Mouse (Mus musculus): ENCODE measurements around the gene Npas3. TPM values are rescaled to one million over a fixed set of nuclear protein-coding genes. Genes with fewer than 3 reads are reported as not detected.

Gene Npas3
- polyA plus RNA-seq, 1 experiment from 2014 or later, result 1.3 TPM

- no peak for ATAC-seq (replicated peaks; ENCODE audit: insufficient number of reproducible peaks, low FRiP score, low TSS enrichment)
- no peak overlapping the region for H3K4me3 ChIP-seq (ENCODE audit: low read depth, low read length)
- H3K9me3 ChIP-seq (replicated peaks; ENCODE audit: control insufficient read depth, low read length), result no peaks in the 10 kb centered on the region
- no peak overlapping the region for H3K9ac ChIP-seq (ENCODE audit: low read depth, low read length)
- WGBS (ENCODE audit: insufficient replicate concordance), result 78% methylated on average over 9 of the region's 9 CpGs
- H3K36me3 ChIP-seq (ENCODE audit: control insufficient read depth, insufficient read depth, low read length), result no peaks in the 10 kb centered on the region
- no peaks in the 10 kb centered on the region; the same call in 1 of the 2 replicates for H3K4me1 ChIP-seq (ENCODE audit: control insufficient read depth, insufficient read depth, low read length)
- H3K27me3 ChIP-seq (ENCODE audit: control insufficient read depth, insufficient read depth, low read length), result no peaks in the 10 kb centered on the region
- H3K4me2 ChIP-seq, result no peak overlapping the region
- no peak overlapping the region for H3K27ac ChIP-seq (ENCODE audit: low read depth, low read length)
These were observed 82.9 kb downstream of the Npas3 start for GRCm38 (mm10) chr12:53331391-53331790.

GRCm38 (mm10) chr12:53331800-53332199 is 83.3 kb downstream of the Npas3 start:
- no peaks in the 10 kb centered on the region for H3K9me3 ChIP-seq (replicated peaks; ENCODE audit: control insufficient read depth, low read length)
- 74% methylated on average over 3 of the region's 3 CpGs for WGBS (ENCODE audit: insufficient replicate concordance)

GRCm38 (mm10) chr12:53333251-53333650 is 84.8 kb downstream of the Npas3 start:
- no peak overlapping the region for H3K27ac ChIP-seq (ENCODE audit: low read depth, low read length)
- no peak for ATAC-seq (replicated peaks; ENCODE audit: insufficient number of reproducible peaks, low FRiP score, low TSS enrichment)
- 67% methylated on average over 2 of the region's 2 CpGs for WGBS (ENCODE audit: insufficient replicate concordance)

More at GRCm38 (mm10) chr12:53331800-53332199, 83.3 kb downstream of the Npas3 start:
- no peak overlapping the region for H3K9ac ChIP-seq (ENCODE audit: low read depth, low read length)
- H3K4me2 ChIP-seq, result no peak overlapping the region
- H3K27me3 ChIP-seq (ENCODE audit: control insufficient read depth, insufficient read depth, low read length), result no peaks in the 10 kb centered on the region
- H3K4me3 ChIP-seq (ENCODE audit: low read depth, low read length), result no peak overlapping the region
- no peaks in the 10 kb centered on the region; the same call in 1 of the 2 replicates for H3K4me1 ChIP-seq (ENCODE audit: control insufficient read depth, insufficient read depth, low read length)
- no peaks in the 10 kb centered on the region for H3K36me3 ChIP-seq (ENCODE audit: control insufficient read depth, insufficient read depth, low read length)
- no peak for ATAC-seq (replicated peaks; ENCODE audit: insufficient number of reproducible peaks, low FRiP score, low TSS enrichment)
- H3K27ac ChIP-seq (ENCODE audit: low read depth, low read length), result no peak overlapping the region

GRCm38 (mm10) chr12:53338349-53338948 is 90.0 kb downstream of the Npas3 start:
- H3K27me3 ChIP-seq (ENCODE audit: control insufficient read depth, insufficient read depth, low read length), result no peaks in the 10 kb centered on the region
- peaks cover 6% of the 10 kb centered on the region; the same call in 1 of the 2 replicates for H3K4me1 ChIP-seq (ENCODE audit: control insufficient read depth, insufficient read depth, low read length)
- 51% methylated on average over 14 of the region's 14 CpGs for WGBS (ENCODE audit: insufficient replicate concordance)
- no peak overlapping the region for H3K27ac ChIP-seq (ENCODE audit: low read depth, low read length)
- no peak overlapping the region for H3K4me3 ChIP-seq (ENCODE audit: low read depth, low read length)
- no peak for ATAC-seq (replicated peaks; ENCODE audit: insufficient number of reproducible peaks, low FRiP score, low TSS enrichment)
- no peaks in the 10 kb centered on the region for H3K9me3 ChIP-seq (replicated peaks; ENCODE audit: control insufficient read depth, low read length)
- H3K9ac ChIP-seq (ENCODE audit: low read depth, low read length), result no peak overlapping the region
- H3K4me2 ChIP-seq, result no peak overlapping the region
- no peaks in the 10 kb centered on the region for H3K36me3 ChIP-seq (ENCODE audit: control insufficient read depth, insufficient read depth, low read length)

More at GRCm38 (mm10) chr12:53333251-53333650, 84.8 kb downstream of the Npas3 start:
- H3K4me2 ChIP-seq, result no peak overlapping the region
- H3K9me3 ChIP-seq (replicated peaks; ENCODE audit: control insufficient read depth, low read length), result no peaks in the 10 kb centered on the region
- no peaks in the 10 kb centered on the region for H3K27me3 ChIP-seq (ENCODE audit: control insufficient read depth, insufficient read depth, low read length)
- H3K36me3 ChIP-seq (ENCODE audit: control insufficient read depth, insufficient read depth, low read length), result no peaks in the 10 kb centered on the region
- no peak overlapping the region for H3K4me3 ChIP-seq (ENCODE audit: low read depth, low read length)
- peaks cover 3% of the 10 kb centered on the region; the same call in 1 of the 2 replicates for H3K4me1 ChIP-seq (ENCODE audit: control insufficient read depth, insufficient read depth, low read length)
- H3K9ac ChIP-seq (ENCODE audit: low read depth, low read length), result no peak overlapping the region

GRCm38 (mm10) chr12:53342741-53343140 is 94.3 kb downstream of the Npas3 start:
- WGBS (ENCODE audit: insufficient replicate concordance), result 73% methylated on average over 9 of the region's 9 CpGs
- Histone ChIP-seq H3K4me3 (ENCODE audit: low read depth, low read length) (no peak overlapping the region), H3K36me3 (ENCODE audit: control insufficient read depth, insufficient read depth, low read length) (no peaks in the 10 kb centered on the region), H3K4me2 (no peak overlapping the region), H3K27ac (ENCODE audit: low read depth, low read length) (no peak overlapping the region), H3K9me3 (replicated peaks; ENCODE audit: control insufficient read depth, low read length) (no peaks in the 10 kb centered on the region), H3K4me1 (ENCODE audit: control insufficient read depth, insufficient read depth, low read length) (peaks cover 6% of the 10 kb centered on the region; the same call in 1 of the 2 replicates), H3K27me3 (ENCODE audit: control insufficient read depth, insufficient read depth, low read length) (no peaks in the 10 kb centered on the region), H3K9ac (ENCODE audit: low read depth, low read length) (no peak overlapping the region)
- ATAC-seq (replicated peaks; ENCODE audit: insufficient number of reproducible peaks, low FRiP score, low TSS enrichment), result no peak

- WGBS (ENCODE audit: insufficient replicate concordance), result 82% methylated on average over 7 of the region's 7 CpGs
- no peak for ATAC-seq (replicated peaks; ENCODE audit: insufficient number of reproducible peaks, low FRiP score, low TSS enrichment)
- no peaks in the 10 kb centered on the region for H3K36me3 ChIP-seq (ENCODE audit: control insufficient read depth, insufficient read depth, low read length)
These were observed 103.4 kb downstream of the Npas3 start for GRCm38 (mm10) chr12:53351860-53352259.

GRCm38 (mm10) chr12:53365751-53366150 is 117.3 kb downstream of the Npas3 start:
- Histone ChIP-seq H3K27ac (ENCODE audit: low read depth, low read length) (no peak overlapping the region), H3K4me2 (no peak overlapping the region), H3K36me3 (ENCODE audit: control insufficient read depth, insufficient read depth, low read length) (no peaks in the 10 kb centered on the region), H3K27me3 (ENCODE audit: control insufficient read depth, insufficient read depth, low read length) (no peaks in the 10 kb centered on the region), H3K4me1 (ENCODE audit: control insufficient read depth, insufficient read depth, low read length) (peaks cover 6% of the 10 kb centered on the region; the same call in 1 of the 2 replicates), H3K9me3 (replicated peaks; ENCODE audit: control insufficient read depth, low read length) (no peaks in the 10 kb centered on the region), H3K4me3 (ENCODE audit: low read depth, low read length) (no peak overlapping the region), H3K9ac (ENCODE audit: low read depth, low read length) (no peak overlapping the region)
- WGBS (ENCODE audit: insufficient replicate concordance), result 82% methylated on average over 5 of the region's 5 CpGs
- ATAC-seq (replicated peaks; ENCODE audit: insufficient number of reproducible peaks, low FRiP score, low TSS enrichment), result no peak

More at GRCm38 (mm10) chr12:53351860-53352259, 103.4 kb downstream of the Npas3 start:
- Histone ChIP-seq H3K4me3 (ENCODE audit: low read depth, low read length) (no peak overlapping the region), H3K9me3 (replicated peaks; ENCODE audit: control insufficient read depth, low read length) (no peaks in the 10 kb centered on the region), H3K4me2 (no peak overlapping the region), H3K4me1 (ENCODE audit: control insufficient read depth, insufficient read depth, low read length) (no peaks in the 10 kb centered on the region), H3K27me3 (ENCODE audit: control insufficient read depth, insufficient read depth, low read length) (no peaks in the 10 kb centered on the region), H3K9ac (ENCODE audit: low read depth, low read length) (no peak overlapping the region), H3K27ac (ENCODE audit: low read depth, low read length) (no peak overlapping the region)

- Histone ChIP-seq H3K4me1 (ENCODE audit: control insufficient read depth, insufficient read depth, low read length) (no peaks in the 10 kb centered on the region), H3K27me3 (ENCODE audit: control insufficient read depth, insufficient read depth, low read length) (no peaks in the 10 kb centered on the region), H3K9ac (ENCODE audit: low read depth, low read length) (no peak overlapping the region), H3K27ac (ENCODE audit: low read depth, low read length) (no peak overlapping the region), H3K36me3 (ENCODE audit: control insufficient read depth, insufficient read depth, low read length) (no peaks in the 10 kb centered on the region), H3K4me3 (ENCODE audit: low read depth, low read length) (no peak overlapping the region), H3K4me2 (no peak overlapping the region), H3K9me3 (replicated peaks; ENCODE audit: control insufficient read depth, low read length) (no peaks in the 10 kb centered on the region)
- no peak for ATAC-seq (replicated peaks; ENCODE audit: insufficient number of reproducible peaks, low FRiP score, low TSS enrichment)
- 82% methylated on average over 8 of the region's 8 CpGs for WGBS (ENCODE audit: insufficient replicate concordance)
These were observed 136.4 kb downstream of the Npas3 start for GRCm38 (mm10) chr12:53384851-53385250.

- H3K9ac ChIP-seq (ENCODE audit: low read depth, low read length), result no peak overlapping the region
- WGBS (ENCODE audit: insufficient replicate concordance), result 57% methylated on average over 4 of the region's 4 CpGs
These were observed 157.4 kb downstream of the Npas3 start for GRCm38 (mm10) chr12:53405856-53406255.

More at GRCm38 (mm10) chr12:53405856-53406255, 157.4 kb downstream of the Npas3 start:
- Histone ChIP-seq H3K27me3 (ENCODE audit: control insufficient read depth, insufficient read depth, low read length) (no peaks in the 10 kb centered on the region), H3K27ac (ENCODE audit: low read depth, low read length) (no peak overlapping the region), H3K4me3 (ENCODE audit: low read depth, low read length) (no peak overlapping the region), H3K4me1 (ENCODE audit: control insufficient read depth, insufficient read depth, low read length) (no peaks in the 10 kb centered on the region), H3K36me3 (ENCODE audit: control insufficient read depth, insufficient read depth, low read length) (no peaks in the 10 kb centered on the region), H3K4me2 (no peak overlapping the region), H3K9me3 (replicated peaks; ENCODE audit: control insufficient read depth, low read length) (no peaks in the 10 kb centered on the region)
- ATAC-seq (replicated peaks; ENCODE audit: insufficient number of reproducible peaks, low FRiP score, low TSS enrichment), result no peak
